Mouse (Mus musculus) spleen, postnatal 4 days (tissue): ENCODE measurements around the gene Ppp1r14a.

ENCODE experiments used
- DNase-seq, 2 experiments: peaks; one replicate each; pipeline ENCODE4 v3.0.0; 2022; ENCODE audit warnings: low spot score in 2 of 2

Ppp1r14a gene

DNA sequence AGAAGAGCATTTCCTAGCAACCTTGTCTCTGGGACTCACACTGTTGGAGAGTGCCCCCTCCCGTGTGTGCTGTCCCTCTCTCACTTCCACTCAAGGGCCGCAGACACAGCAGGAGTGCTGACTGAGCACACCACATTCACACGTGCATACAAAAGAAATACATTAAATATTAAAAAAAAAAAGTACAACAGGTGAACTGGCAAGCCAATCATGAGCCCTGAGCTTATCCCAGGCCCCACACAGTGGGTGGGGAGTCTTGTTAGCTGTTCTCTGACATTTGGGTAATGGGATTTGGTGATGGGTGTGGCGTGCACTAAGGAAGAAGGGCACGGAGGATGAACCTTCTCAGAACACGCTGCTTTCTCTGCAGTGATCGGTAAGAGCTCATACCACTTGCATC, 13.5 kb downstream of the Ppp1r14a start:
- DNase-seq = no peak

DNA sequence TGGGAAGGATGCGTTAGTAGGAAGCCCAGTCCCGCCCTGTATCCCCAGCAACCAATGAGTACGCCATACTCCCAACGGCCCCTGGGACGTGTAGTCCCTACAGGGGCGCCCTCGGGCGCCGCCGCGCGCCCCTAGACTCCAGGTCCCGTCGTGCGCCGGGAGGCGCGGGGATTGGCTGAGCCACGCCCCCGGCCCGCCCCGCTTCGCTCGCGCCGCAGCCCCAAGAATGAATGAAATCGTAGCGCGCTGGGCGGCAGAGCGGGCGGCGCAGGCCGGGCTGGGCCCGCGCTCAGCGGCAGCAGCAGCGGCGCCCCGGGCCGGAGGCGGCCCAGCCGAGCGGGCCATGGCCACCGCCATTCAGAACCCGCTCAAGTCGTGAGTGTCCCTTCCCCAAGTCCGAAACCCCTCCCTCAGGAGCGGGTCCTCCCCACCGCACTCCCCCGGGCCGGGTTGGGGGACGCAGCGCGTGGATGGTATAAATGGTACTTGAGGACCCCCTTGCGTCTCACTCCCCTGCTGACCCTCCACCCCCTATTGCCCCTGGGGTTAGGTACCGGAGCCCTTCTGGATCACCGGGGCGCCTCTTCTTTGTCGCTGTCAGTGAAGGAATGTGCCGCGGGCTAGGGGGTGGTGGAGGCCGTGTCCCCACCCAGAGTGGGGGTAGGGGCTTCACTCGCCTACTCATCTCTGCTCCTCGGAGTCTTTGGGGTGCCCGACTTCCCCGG, 14.8 kb downstream of the Ppp1r14a start, which contains the start of gene Dpf1:
Gene Dpf1 (plus strand): TSS at position 214 of the 725 bp plus-strand sequence.
- peak; percentile 66 to 74 for DNase-seq

DNA sequence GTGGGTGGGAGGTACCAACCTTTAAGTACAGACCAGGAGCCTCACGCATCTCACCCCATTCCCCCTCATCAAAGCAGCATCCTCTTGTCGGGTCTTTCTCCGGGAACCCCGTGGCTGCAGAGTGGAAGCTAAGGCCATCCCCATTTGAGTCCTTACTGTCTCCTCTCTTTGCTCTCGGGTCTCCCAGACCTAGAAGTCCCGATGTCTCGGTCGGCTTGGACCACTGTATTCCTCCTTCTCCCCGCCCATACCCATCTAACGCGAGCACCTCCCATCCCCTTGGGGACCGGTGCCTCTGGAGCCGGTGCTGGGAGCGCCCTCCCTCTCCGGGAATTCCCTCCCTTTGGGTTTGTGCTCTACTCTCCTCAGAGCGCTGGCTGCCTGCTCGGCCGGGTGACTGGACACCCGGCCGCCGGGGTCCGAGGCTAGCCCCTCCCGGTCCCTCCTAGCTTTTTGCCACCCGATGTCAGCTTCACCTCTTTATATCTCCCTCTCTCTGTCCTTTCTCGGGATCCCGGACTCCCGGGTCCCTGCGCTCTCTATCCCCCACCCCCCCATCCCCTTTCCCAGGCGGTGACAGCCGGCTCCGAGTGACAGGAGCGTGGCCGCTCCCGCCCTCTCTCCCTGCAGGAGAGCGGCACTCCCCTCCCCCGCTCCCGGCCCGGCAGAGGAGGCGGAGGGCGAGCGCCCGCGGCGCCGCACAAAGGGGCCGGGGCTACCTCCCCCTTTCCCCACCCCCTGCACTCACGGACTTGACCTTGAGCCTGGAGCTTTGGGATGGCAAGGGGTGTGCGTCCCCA, 15.6 kb downstream of the Ppp1r14a start:
- DNase-seq = no peak

DNA sequence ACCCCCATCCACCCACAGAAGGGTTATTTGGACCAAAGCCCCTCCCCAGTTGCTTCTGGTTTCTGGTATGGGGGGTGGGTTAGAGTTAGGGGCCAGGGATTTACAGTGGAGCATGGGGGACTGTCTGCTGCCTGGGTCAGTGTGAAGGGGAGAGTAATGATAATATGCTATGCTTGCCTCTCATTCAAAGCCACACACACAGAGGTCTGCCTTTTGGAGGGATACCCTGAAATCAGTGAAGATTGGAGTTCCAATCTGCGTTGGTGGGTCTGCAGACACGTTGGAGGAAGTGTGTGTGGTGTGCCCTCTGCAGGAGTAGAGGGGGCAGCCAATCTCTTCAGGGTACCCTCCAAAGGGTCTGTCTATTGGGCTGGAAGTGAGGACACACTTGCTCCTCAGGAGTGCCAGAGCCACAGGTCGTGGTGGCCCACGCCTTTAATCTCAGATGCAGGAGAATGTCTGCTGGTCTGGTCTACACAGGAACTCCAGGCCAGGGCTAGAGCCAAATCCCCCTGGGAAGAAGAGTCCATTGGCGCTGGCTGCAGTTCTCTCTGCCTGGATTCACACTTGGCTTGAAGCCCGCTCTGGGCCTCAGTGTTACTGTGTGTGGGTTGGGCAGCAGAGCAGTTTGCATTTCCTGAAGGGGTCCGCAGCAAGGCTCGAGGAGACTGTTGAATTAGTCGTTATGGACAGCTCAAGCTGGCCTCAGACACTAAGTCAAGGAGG, 16.3 kb downstream of the Ppp1r14a start:
- DNase-seq = no peak

GRCm38 (mm10) chr7:29306108-29306507, 17.0 kb downstream of the Ppp1r14a start:
- no peak for DNase-seq

DNA sequence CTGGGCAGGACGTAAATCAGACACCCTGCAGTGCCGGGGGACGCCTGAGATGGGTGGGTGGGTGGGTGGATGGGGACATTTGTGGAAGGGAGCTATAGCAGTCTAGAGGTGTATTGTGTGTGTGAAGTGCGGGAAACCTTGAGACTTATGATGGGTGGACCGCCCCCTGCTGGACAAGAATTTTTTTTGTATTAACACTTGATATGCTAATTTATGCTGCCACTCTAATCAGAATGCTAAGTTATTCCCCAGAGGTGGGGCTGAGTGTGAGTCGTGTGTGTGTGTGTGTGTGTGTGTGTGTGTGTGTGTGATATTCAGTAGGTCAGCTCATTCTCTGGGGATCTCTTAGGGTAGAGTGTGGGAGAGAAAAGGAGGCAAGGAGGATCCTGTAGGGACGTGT, 17.5 kb downstream of the Ppp1r14a start:
- no peak for DNase-seq

- peak; percentile 82 to 88 for DNase-seq
Observed at GRCm38 (mm10) chr7:29307350-29308104, 18.4 kb downstream of the Ppp1r14a start.

DNA sequence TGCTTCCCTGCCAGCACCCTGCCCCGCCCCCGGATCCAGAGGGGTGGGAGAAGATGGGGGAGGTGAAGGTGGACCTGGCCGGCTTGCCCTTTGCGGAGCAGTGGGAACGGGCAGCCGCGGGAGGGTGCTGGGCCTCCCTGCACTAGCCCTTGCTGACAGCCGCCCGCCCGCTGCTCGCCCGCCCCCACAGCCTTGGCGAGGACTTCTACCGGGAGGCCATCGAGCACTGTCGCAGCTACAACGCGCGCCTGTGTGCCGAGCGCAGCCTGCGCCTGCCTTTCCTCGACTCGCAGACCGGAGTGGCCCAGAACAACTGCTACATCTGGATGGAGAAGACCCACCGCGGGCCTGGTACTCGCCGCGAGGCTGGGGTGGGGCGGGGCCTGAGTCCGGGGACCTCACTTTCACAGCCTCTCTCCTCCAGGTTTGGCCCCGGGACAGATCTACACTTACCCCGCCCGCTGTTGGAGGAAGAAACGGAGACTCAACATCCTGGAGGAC, 20.2 kb downstream of the Ppp1r14a start:
- no peak for DNase-seq

GRCm38 (mm10) chr7:29309749-29310148, 20.6 kb downstream of the Ppp1r14a start:
- DNase-seq = no peak

DNA sequence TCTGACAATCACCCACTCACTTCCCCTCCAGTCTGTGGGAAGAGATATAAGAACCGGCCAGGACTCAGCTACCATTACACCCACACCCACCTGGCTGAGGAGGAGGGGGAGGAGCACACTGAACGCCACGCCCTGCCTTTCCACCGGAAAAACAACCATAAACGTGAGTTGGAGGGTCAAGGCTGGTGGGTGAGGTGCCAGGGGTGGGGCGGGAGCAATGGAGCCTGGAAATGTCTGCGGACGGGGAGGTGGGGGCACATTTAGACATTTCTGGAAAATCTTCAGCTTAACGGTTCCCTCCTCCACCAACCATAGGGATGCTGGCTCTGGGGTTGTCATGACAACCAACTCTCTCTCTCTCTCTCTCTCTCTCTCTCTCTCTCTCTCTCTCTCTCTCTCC, 23.9 kb downstream of the Ppp1r14a start:
- DNase-seq = no peak

DNA sequence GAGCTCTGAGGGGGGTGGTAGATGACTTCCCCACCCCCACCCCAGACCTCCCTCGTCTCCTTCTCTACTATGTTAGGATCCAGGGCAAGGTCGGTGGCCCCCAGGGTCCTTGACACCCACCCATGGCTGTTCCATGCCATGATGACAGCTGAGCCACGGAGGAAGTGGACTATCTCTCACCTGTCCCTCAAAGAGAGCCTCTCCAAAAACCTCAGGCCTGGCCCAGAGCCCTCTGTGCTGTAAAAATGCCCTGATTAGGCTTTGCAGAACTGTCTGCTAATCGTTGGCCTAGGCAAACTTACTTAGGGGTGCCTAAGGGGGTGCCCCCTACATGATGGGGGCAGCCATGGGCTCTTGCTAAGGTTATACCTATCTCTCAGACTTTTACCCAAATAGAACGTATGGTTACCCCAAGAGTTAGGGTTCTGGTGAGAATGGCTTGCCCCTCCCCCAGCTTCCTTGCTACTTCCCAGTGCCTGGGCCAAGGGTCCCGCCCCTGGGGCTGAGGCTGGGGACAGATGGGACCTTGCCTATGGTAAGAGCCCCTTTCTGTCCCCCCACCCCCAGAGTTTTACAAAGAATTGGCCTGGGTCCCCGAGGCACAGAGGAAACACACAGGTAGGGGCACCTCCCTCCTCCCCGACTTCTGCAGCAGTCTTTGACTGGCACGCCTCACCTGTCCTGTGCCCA, 24.6 kb downstream of the Ppp1r14a start:
- DNase-seq = no peak

- DNase-seq = no peak
Observed at GRCm38 (mm10) chr7:29314844-29315628, 25.9 kb downstream of the Ppp1r14a start.

DNA sequence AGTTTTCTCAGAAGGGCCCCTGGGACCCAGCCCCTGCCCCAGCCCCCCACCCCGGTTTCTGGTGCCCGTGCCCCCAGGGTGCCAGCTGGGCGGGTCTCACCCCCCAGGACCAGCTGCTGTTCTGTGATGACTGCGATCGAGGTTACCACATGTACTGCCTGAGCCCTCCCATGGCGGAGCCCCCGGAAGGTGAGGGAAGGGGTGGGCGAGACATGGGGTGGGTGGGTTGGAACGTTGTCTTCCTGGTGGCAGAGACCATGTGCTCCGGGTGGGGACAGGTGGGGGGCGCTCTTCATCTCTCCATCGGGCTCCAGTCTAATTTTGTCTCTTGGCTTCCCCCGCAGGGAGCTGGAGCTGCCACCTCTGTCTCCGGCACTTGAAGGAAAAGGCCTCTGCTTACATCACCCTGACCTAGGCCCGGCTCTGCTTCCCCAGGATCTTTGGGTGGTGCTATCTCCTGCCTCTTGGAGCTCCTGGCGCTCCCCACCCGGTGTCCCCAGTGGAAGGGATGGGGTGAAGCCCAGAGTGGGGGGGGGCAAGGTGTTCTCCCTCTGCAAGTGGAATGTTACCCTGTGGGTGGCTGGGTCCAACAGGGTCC, 27.1 kb downstream of the Ppp1r14a start:
- DNase-seq = no peak

- DNase-seq = no peak
Observed at GRCm38 (mm10) chr7:29316976-29317375, 27.9 kb downstream of the Ppp1r14a start.

GRCm38 (mm10) chr7:29317558-29317957, 28.4 kb downstream of the Ppp1r14a start:
- no peak for DNase-seq

DNA sequence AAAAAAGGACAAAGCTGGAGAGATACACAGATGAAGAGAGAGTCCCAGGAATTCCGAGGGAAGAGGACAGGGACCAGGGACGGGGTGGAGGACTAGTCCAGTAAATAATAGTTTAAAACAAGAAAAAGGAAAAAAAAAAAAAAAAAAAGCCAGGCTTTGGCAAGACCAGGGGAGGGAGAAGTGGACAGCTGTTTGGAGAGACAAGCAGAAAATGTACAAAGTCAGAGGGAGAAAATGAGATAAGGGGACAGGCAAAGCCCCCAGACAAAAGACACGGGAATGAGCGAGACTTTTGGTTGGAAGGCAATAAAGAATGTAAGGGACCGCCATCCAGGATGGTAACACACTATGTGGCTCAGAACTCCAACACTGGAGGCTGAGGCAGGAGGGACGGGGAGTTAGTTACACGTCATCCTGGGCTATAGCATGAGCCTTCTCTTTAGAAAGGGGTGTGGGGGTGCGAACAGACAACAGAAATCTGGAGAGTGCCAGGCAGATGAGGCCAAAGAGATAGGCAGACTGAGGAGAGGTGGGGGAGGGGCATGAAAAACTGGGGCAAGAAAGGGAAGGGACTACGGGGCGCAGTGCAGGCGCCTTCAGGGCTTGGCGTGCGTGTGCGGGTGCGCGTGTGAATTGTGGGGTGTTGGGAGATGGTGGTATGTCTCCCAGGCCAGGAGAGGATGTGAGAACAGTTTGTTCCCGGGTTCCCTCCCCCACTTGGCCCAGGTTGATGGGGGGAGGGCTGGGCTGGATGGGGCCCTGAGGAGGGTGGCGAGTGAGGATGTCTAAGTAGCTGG, 29.2 kb downstream of the Ppp1r14a start:
- no peak for DNase-seq

- no peak for DNase-seq
Observed at GRCm38 (mm10) chr7:29319337-29320307, 30.5 kb downstream of the Ppp1r14a start.

GRCm38 (mm10) chr7:29327087-29327486, 38.0 kb downstream of the Ppp1r14a start:
- no peak for DNase-seq
